Mouse (Mus musculus): ENCODE measurements at regions not wholly inside any gene's neighbourhood (a gene's known extent, or its start where the extent isn't known, plus 50 kb on each side); places are given as distances from the start of the nearest gene placed in this dataset.

DNA sequence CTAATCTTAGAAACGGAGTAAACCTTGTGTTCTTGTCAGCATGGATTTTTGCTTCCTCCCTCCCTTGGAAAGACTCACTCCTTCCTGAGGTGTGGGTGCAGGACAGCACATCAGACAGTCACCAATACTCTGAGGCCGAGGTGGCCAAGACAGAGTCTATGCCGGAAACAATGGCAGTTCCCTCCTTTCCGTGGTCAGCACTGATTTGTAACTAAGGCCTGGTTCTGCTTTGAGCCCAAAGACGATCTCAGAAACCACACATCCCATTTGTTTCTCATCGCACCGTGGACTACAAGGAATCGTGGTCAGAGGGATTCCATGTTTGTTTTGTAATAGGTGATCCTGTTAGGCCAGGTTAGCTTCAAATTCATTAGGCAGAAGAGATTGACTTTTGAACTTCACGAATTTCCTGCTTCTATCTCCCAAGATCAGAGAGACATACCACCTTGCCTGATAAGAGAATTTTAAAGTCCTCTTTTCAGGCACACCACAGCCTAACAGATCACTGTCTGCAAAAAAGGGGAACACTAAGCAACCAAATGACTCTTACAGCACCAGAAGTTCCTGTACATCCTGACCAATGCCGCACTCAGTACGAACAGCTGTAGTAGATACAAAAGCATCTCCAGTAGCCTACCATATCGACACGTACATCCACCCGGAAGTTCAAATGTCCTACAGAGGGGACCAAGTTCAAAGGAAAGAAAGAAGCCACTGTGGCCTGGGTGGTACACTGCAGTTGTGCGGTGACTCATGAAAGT is 253.6 kb downstream of the Gm19410 start:
- Histone ChIP-seq H3K27ac (ENCODE audit: low read depth, low read length) (no peak overlapping the region), H3K4me3 (ENCODE audit: low read length) (no peak overlapping the region), H3K4me2 (ENCODE audit: low read length) (no peak overlapping the region), H3K36me3 (ENCODE audit: control insufficient read depth, insufficient read depth, low read length) (no peaks in the 10 kb centered on the region), H3K4me1 (ENCODE audit: control insufficient read depth, insufficient read depth, low read depth, low read length) (peaks cover 12% of the 10 kb centered on the region), H3K27me3 (replicated peaks; ENCODE audit: control insufficient read depth, insufficient read depth, low read length) (no peaks in the 10 kb centered on the region), H3K9ac (ENCODE audit: low read depth, low read length) (no peak overlapping the region), H3K9me3 (ENCODE audit: control insufficient read depth, low read length) (no peaks in the 10 kb centered on the region)
- WGBS = 83% methylated on average over 15 of the region's 15 CpGs
- ATAC-seq = no peak

DNA sequence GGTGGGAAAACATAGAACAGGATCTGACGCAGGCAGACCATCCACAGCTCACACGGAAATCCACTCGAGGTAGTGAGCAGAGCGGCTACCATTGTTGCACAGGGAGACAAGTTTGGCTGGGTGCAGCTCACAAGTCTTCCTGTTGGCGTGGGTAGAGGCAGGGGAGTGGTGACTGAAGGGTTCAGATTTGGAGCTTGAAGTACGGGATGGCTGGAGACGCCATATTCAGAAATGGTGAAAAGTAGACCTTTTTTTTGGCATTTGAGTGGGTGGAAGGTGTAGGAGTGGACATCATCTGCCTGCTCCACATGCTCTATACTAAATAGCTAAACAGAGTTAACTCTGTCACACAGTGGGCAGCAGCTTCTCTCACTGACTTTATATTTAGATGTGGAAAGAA is 254.3 kb downstream of the Gm19410 start:
- Histone ChIP-seq H3K36me3 (ENCODE audit: control insufficient read depth, insufficient read depth, low read length) (no peaks in the 10 kb centered on the region), H3K4me1 (ENCODE audit: control insufficient read depth, insufficient read depth, low read depth, low read length) (peaks cover 6% of the 10 kb centered on the region), H3K9ac (ENCODE audit: low read depth, low read length) (no peak overlapping the region), H3K27ac (ENCODE audit: low read depth, low read length) (no peak overlapping the region), H3K9me3 (ENCODE audit: control insufficient read depth, low read length) (no peaks in the 10 kb centered on the region), H3K4me2 (ENCODE audit: low read length) (no peak overlapping the region), H3K4me3 (ENCODE audit: low read length) (no peak overlapping the region), H3K27me3 (replicated peaks; ENCODE audit: control insufficient read depth, insufficient read depth, low read length) (no peaks in the 10 kb centered on the region)
- ATAC-seq = no peak
- 94% methylated on average over 7 of the region's 7 CpGs for WGBS

DNA sequence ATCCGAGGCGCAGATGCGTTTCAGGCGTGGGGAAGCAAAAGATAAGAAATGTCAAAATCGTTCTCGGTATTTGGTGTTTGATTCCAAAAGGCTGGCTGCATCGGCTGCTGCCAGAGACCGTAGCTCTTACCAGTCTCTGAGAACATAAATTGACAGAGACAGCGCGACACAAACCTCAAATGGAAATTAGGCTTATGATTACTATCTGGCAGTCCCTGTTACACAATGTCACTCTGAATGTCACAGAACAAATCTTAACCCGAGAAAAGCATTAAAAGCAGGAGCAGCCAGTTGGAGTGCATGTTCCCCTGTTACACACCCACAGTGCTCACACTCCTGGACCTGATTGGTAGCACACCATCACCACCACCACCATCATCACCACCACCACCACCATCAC is 262.0 kb downstream of the Gm19410 start:
- Histone ChIP-seq H3K27ac (ENCODE audit: low read depth, low read length) (no peak overlapping the region), H3K9me3 (ENCODE audit: control insufficient read depth, low read length) (no peaks in the 10 kb centered on the region), H3K4me2 (ENCODE audit: low read length) (no peak overlapping the region), H3K36me3 (ENCODE audit: control insufficient read depth, insufficient read depth, low read length) (no peaks in the 10 kb centered on the region), H3K4me3 (ENCODE audit: low read length) (no peak overlapping the region), H3K27me3 (replicated peaks; ENCODE audit: control insufficient read depth, insufficient read depth, low read length) (no peaks in the 10 kb centered on the region), H3K9ac (ENCODE audit: low read depth, low read length) (no peak overlapping the region), H3K4me1 (ENCODE audit: control insufficient read depth, insufficient read depth, low read depth, low read length) (no peaks in the 10 kb centered on the region)
- ATAC-seq = no peak
- 82% methylated on average over 11 of the region's 11 CpGs for WGBS

DNA sequence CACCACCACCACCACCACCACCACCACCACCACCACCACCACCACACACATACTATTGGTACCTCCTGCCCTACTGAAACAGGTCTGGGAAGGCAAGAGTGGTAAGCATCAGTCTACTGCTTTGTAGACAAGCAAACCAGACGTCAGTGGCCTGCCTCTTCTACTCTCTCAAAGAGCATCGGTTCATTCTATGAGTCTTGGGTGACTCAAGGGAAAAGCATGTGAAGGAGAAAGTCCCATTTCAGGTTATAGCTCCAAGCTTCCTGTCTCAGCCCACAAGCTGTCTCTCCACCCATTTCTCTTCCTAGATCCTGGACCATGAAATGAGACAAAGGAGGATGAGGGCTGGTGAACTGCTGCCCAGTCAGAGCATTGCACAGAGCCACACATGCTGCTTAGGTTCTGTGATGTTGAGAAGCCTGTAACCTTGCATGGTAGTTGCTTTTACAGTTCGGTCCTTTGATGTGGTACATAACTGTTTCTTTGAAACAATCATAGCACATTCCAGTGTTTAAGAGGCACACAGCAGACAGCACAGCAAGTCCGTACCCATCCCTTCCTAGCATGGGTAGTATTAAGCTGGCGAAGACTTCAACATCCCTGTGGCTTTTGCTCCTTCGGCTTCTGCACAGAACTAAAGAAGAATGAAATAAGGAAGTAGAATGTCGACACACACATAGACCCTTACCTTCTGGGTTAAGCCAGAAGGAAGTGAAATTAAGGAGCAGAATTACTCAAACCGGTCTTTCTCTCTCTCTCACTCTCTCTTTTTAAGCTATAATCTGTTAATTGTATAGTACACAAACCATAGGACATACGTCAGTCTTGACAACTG is 262.7 kb downstream of the Gm19410 start:
- 93% methylated on average over 9 of the region's 9 CpGs for WGBS
- H3K27ac ChIP-seq (ENCODE audit: low read depth, low read length) = no peak overlapping the region
- H3K36me3 ChIP-seq (ENCODE audit: control insufficient read depth, insufficient read depth, low read length) = no peaks in the 10 kb centered on the region
- no peaks in the 10 kb centered on the region for H3K9me3 ChIP-seq (ENCODE audit: control insufficient read depth, low read length)
- no peak overlapping the region for H3K4me2 ChIP-seq (ENCODE audit: low read length)
- no peaks in the 10 kb centered on the region for H3K27me3 ChIP-seq (replicated peaks; ENCODE audit: control insufficient read depth, insufficient read depth, low read length)
- no peak overlapping the region for H3K9ac ChIP-seq (ENCODE audit: low read depth, low read length)
- H3K4me1 ChIP-seq (ENCODE audit: control insufficient read depth, insufficient read depth, low read depth, low read length) = no peaks in the 10 kb centered on the region
- H3K4me3 ChIP-seq (ENCODE audit: low read length) = no peak overlapping the region
- ATAC-seq = no peak

DNA sequence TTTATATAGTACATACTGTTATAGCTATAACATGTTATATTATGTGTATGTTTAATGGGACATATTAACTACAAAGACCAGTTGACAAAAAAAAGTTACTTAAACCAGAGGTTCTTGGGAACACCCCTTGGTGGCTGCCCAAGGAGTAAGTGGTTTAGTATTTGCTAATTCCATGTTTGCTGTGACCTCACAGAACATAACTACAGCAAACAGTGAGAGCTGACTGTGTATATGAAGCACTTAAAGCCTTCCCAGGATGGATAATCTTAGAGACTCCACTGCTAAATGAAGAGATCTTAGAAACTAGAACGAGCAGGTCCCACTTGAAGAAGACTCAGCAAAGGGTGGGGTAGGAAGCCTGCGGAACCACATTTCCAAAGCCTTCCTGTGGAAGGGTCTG is 263.9 kb downstream of the Gm19410 start:
- no peaks in the 10 kb centered on the region for H3K4me1 ChIP-seq (ENCODE audit: control insufficient read depth, insufficient read depth, low read depth, low read length)
- WGBS = 87% methylated on average over 2 of the region's 2 CpGs
- no peaks in the 10 kb centered on the region for H3K27me3 ChIP-seq (replicated peaks; ENCODE audit: control insufficient read depth, insufficient read depth, low read length)
- H3K9me3 ChIP-seq (ENCODE audit: control insufficient read depth, low read length) = no peaks in the 10 kb centered on the region
- no peak overlapping the region for H3K27ac ChIP-seq (ENCODE audit: low read depth, low read length)
- no peak overlapping the region for H3K4me3 ChIP-seq (ENCODE audit: low read length)
- no peaks in the 10 kb centered on the region for H3K36me3 ChIP-seq (ENCODE audit: control insufficient read depth, insufficient read depth, low read length)
- H3K4me2 ChIP-seq (ENCODE audit: low read length) = no peak overlapping the region
- H3K9ac ChIP-seq (ENCODE audit: low read depth, low read length) = no peak overlapping the region
- no peak for ATAC-seq

DNA sequence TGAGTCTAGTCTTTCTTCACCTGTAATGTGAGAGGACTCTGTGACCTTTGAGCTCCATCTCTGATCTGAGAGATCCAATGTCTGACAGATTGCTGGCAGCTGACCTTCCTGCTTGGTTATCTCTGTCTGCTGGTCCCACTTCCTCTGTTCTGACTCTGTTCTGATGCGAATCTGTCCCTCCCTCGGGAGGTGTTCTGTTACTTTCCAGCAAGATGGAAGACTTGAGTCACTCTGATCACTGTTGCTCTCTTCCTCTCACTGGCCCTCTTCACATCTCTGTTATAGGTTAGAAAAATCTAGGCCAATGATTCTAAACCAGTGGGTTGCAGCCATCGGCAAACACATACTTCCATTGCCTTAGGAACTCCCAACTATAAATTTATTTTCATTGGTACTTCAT is 264.6 kb downstream of the Gm19410 start:
- Histone ChIP-seq H3K36me3 (ENCODE audit: control insufficient read depth, insufficient read depth, low read length) (no peaks in the 10 kb centered on the region), H3K4me3 (ENCODE audit: low read length) (no peak overlapping the region), H3K27me3 (replicated peaks; ENCODE audit: control insufficient read depth, insufficient read depth, low read length) (no peaks in the 10 kb centered on the region), H3K4me1 (ENCODE audit: control insufficient read depth, insufficient read depth, low read depth, low read length) (no peaks in the 10 kb centered on the region), H3K9me3 (ENCODE audit: control insufficient read depth, low read length) (no peaks in the 10 kb centered on the region), H3K9ac (ENCODE audit: low read depth, low read length) (no peak overlapping the region), H3K4me2 (ENCODE audit: low read length) (no peak overlapping the region), H3K27ac (ENCODE audit: low read depth, low read length) (no peak overlapping the region)
- 90% methylated on average over 3 of the region's 3 CpGs for WGBS
- ATAC-seq = no peak

DNA sequence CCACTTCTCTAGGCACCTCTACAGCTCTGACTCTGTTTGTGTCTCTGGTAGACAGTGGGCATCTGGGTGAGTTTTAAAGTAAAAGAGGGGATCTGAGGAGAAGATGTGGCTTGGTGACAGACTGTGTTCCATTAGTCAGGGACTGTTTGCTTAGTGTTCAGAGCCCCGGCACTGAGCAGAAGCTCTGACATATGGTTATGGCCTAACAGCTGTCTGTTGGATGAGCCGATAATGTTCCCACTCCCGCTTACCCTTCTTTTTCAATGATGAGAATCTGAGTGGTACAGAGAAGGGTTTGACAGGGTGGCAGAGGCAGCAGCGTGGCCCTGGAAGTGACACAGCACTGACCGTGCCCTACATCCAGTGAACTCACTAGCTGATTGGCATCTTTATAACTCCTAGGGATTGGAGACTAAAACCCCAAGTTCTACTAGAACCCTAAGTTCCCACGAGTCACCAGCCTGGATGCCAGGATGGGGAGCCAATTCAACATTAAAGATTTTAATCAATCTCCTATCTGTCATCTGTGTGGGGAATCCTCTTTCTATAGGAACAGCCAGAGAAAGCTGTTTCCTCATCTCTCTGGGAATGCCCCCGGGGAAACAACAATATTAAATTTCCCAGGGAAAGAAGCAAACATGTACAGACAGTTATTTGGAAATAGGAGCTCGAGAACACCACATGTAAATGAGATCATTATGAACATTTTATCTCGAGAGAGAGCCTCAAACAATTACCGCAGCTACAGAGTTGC is 266.6 kb downstream of the Gm19410 start:
- Histone ChIP-seq H3K4me1 (ENCODE audit: control insufficient read depth, insufficient read depth, low read depth, low read length) (no peaks in the 10 kb centered on the region), H3K9ac (ENCODE audit: low read depth, low read length) (no peak overlapping the region), H3K27ac (ENCODE audit: low read depth, low read length) (no peak overlapping the region), H3K9me3 (ENCODE audit: control insufficient read depth, low read length) (no peaks in the 10 kb centered on the region), H3K27me3 (replicated peaks; ENCODE audit: control insufficient read depth, insufficient read depth, low read length) (no peaks in the 10 kb centered on the region), H3K36me3 (ENCODE audit: control insufficient read depth, insufficient read depth, low read length) (no peaks in the 10 kb centered on the region), H3K4me2 (ENCODE audit: low read length) (no peak overlapping the region), H3K4me3 (ENCODE audit: low read length) (no peak overlapping the region)
- no peak for ATAC-seq
- WGBS = 63% methylated on average over 10 of the region's 10 CpGs

DNA sequence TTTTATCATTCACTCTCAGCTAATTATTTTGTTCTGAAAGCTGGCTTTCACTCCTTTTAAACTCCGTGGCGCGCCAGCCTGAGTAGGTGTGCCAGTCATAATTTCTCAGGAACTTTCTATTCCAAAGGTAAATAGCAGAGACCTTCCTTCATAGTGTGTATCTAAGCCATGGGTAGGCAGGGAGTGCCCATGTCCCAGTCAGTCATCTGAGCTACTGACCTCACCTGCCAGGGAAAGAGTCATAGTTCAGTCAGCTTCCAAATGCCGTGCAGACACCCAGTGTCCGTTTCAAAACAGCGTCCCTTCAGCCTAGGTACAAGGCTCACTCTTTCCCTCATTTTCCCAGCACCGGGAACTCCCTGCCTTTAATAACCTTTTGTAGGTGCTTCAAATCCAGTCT is 269.7 kb downstream of the Gm19410 start:
- H3K9me3 ChIP-seq (ENCODE audit: control insufficient read depth, low read length) = no peaks in the 10 kb centered on the region
- H3K4me1 ChIP-seq (ENCODE audit: control insufficient read depth, insufficient read depth, low read depth, low read length) = no peaks in the 10 kb centered on the region
- H3K4me3 ChIP-seq (ENCODE audit: low read length) = no peak overlapping the region
- no peak overlapping the region for H3K9ac ChIP-seq (ENCODE audit: low read depth, low read length)
- no peak overlapping the region for H3K4me2 ChIP-seq (ENCODE audit: low read length)
- no peaks in the 10 kb centered on the region for H3K27me3 ChIP-seq (replicated peaks; ENCODE audit: control insufficient read depth, insufficient read depth, low read length)
- WGBS = 95% methylated on average over 7 of the region's 7 CpGs
- ATAC-seq = no peak
- H3K36me3 ChIP-seq (ENCODE audit: control insufficient read depth, insufficient read depth, low read length) = no peaks in the 10 kb centered on the region
- no peak overlapping the region for H3K27ac ChIP-seq (ENCODE audit: low read depth, low read length)

DNA sequence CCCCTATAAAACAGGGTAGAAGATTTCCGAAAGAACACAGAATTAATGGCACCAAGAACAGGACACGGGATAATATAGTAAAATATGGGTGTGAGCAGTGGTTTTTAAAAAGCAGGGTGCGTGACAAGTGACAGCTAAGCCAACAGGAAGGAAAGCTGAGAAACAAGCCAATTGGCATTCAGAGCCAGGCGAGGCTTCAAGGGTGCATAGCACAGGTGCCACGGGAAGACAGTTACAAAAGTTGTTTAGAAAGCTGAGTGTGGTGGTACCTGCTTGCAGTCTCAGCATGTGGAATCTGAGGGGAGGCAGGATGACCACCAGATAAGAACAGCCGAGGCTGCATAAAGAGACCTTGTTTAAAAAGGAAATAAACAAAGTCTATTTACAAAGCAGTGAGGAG is 270.7 kb downstream of the Gm19410 start:
- Histone ChIP-seq H3K9ac (ENCODE audit: low read depth, low read length) (no peak overlapping the region), H3K4me2 (ENCODE audit: low read length) (no peak overlapping the region), H3K36me3 (ENCODE audit: control insufficient read depth, insufficient read depth, low read length) (no peaks in the 10 kb centered on the region)

More for the DNA sequence above, 270.7 kb downstream of the Gm19410 start:
- ATAC-seq = no peak
- Histone ChIP-seq H3K4me1 (ENCODE audit: control insufficient read depth, insufficient read depth, low read depth, low read length) (no peaks in the 10 kb centered on the region), H3K27ac (ENCODE audit: low read depth, low read length) (no peak overlapping the region), H3K9me3 (ENCODE audit: control insufficient read depth, low read length) (no peaks in the 10 kb centered on the region), H3K4me3 (ENCODE audit: low read length) (no peak overlapping the region), H3K27me3 (replicated peaks; ENCODE audit: control insufficient read depth, insufficient read depth, low read length) (no peaks in the 10 kb centered on the region)
- 86% methylated on average over 6 of the region's 6 CpGs for WGBS

All from hindbrain, embryonic 16.5 days (tissue).